Mouse (Mus musculus): Measurements from ENCODE around the gene Lrrc75a. TPM values are rescaled to one million over a fixed set of nuclear protein-coding genes. Genes with fewer than 3 reads are reported as not detected.
A peak's percentile ranks its signal among the peaks of the same experiment; 100 is the strongest.

Lrrc75a gene
- polyA plus RNA-seq, 1 experiment from 2014 or later, result 10.0 TPM

DNA sequence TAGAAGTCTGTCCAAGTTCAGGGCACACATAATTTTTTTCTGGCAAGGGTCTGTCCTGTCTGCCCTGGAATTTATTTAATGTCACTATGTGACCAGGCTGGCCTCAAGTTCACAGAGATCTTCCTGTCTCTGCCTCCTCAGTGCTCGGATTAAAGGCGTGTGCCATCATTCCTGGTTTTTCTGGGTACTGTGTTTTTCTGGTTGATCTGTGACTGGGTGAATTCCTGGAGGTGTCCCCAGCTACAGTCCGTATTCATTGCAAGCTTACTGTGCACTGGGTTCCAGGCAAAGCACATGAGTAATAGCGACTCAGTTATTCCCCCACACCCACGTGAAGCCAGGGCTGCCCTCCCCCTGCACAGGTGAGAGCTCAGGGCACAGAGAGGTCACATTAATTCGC lies 38.0 kb downstream of the Lrrc75a start:
- peaks cover 10% of the 10 kb centered on the region for H3K36me3 ChIP-seq

DNA sequence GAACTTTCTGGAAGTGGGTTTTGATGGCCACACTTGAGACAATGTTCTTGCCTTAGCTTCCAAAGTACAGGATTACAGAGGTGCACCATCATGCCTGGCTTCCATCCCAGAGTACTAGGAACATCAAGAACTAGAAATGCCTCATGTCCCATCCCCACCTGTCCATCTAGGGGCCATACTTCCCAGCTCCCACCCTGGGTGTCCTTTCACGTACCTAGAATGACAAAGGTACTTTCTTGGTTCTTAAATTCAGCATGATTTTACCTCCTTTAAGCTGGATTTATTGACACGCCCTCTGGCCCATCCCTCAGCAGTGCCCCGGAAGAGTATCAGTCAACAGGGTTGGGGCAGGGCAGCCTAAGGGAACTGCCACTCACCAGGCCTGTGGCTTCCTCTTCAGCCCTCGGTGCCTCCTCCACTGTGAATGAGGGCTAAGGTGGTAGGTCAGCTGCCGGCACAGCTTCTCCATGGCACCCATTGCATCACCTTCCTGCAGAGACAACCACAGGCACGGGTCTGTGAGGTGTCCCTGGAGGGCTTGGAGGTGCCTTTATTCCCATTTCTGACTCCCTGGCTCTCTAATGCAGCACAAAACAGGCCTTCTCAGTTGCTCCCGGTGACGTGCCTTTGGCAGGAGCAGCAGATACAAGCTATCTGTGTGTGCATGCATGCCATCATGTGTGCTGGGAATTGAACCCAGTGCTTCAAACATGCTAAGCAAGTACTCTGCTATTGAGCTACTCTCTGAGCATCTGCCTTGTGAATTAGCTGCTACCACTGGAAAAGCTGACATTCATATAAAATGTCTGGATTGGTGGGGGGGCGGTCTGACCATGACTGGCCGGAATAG lies 39.3 kb downstream of the Lrrc75a start:
- Histone ChIP-seq H3K4me1 (peaks cover 9% of the 10 kb centered on the region; the same call in 1 of the 2 replicates), H3K9me3 (no peaks in the 10 kb centered on the region), H3K27me3 (replicated peaks) (no peaks in the 10 kb centered on the region), H3K27ac (no peak overlapping the region), H3K4me2 (no peak overlapping the region), H3K4me3 (replicated peaks) (no peak overlapping the region), H3K36me3 (peaks cover 21% of the 10 kb centered on the region), H3K9ac (no peak overlapping the region)
- ATAC-seq (ENCODE audit: insufficient read depth, low FRiP score, low read depth), result no peak
- WGBS, result 69% methylated on average over 10 of the region's 10 CpGs

More for the DNA sequence above, 38.0 kb downstream of the Lrrc75a start:
- Histone ChIP-seq H3K27me3 (replicated peaks) (no peaks in the 10 kb centered on the region), H3K9me3 (no peaks in the 10 kb centered on the region), H3K27ac (no peak overlapping the region), H3K4me3 (replicated peaks) (no peak overlapping the region), H3K9ac (no peak overlapping the region), H3K4me2 (no peak overlapping the region), H3K4me1 (peaks cover 7% of the 10 kb centered on the region; the same call in 1 of the 2 replicates)
- 81% methylated on average over 6 of the region's 6 CpGs for WGBS
- ATAC-seq (ENCODE audit: insufficient read depth, low FRiP score, low read depth), result no peak

DNA sequence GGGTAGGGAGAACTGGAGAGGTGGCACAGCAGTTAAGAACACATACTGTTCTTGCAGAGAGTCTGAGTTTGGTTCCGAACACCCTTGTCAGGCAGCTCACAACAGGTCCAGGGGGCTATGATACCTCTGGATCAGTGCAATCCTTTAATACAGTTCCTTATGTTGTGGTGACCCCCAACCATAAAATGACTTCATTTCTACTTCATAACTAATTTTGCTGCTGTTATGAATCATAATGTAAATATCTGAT lies 40.4 kb downstream of the Lrrc75a start:
- Histone ChIP-seq H3K4me3 (replicated peaks) (no peak overlapping the region), H3K9me3 (no peaks in the 10 kb centered on the region), H3K36me3 (peaks cover 21% of the 10 kb centered on the region), H3K4me2 (no peak overlapping the region), H3K4me1 (peaks cover 8% of the 10 kb centered on the region; the same call in 1 of the 2 replicates), H3K27ac (no peak overlapping the region), H3K27me3 (replicated peaks) (no peaks in the 10 kb centered on the region), H3K9ac (no peak overlapping the region)
- ATAC-seq (ENCODE audit: insufficient read depth, low FRiP score, low read depth), result no peak
- 92% methylated on average over 1 of the region's 1 CpGs for WGBS

DNA sequence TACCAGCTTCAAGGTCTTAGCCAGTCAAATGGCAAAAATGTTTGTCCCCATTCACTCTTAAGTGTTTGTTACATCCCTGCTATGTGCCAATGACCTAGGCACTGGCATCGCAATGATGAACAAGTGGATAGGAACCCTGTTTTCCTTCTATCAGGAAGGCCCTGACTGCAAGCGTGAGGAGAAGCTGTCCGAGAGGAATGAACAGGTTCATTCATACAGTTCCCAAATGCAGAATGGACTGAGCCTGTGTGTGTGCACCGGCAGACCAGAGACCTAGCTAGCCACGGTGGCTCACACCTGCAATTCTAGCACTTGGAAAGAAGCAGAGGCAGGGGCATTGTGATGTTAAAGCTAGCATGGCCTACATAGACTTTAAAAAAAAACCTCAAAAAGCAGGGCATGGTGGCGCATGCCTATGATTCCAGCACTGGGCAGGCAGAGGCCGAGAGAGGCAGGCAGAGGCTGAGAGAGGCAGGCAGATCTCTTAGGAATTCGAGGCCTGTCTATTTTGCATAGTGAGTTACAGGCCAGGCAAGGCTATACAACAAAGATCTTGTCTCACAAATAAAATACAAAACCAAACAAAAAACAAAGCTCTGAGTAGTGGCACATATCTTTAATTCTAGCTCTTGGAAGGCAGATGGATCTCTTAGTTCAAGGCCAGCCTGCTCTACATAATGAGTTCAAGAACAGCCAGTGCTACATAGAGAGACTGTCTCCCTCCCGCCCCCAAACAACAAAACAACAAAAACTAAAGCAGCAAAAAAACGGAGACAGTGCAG lies 41.0 kb downstream of the Lrrc75a start:
- peaks cover 21% of the 10 kb centered on the region for H3K36me3 ChIP-seq
- H3K9ac ChIP-seq, result no peak overlapping the region
- no peaks in the 10 kb centered on the region for H3K27me3 ChIP-seq (replicated peaks)
- H3K4me3 ChIP-seq (replicated peaks), result no peak overlapping the region
- H3K4me2 ChIP-seq, result no peak overlapping the region
- H3K4me1 ChIP-seq, result peaks cover 8% of the 10 kb centered on the region; the same call in 1 of the 2 replicates
- 68% methylated on average over 10 of the region's 10 CpGs for WGBS
- H3K9me3 ChIP-seq, result no peaks in the 10 kb centered on the region
- H3K27ac ChIP-seq, result 0 out of 2 replicates have a peak overlapping the region, but pooled peaks have one; percentile 3
- ATAC-seq (ENCODE audit: insufficient read depth, low FRiP score, low read depth), result no peak

DNA sequence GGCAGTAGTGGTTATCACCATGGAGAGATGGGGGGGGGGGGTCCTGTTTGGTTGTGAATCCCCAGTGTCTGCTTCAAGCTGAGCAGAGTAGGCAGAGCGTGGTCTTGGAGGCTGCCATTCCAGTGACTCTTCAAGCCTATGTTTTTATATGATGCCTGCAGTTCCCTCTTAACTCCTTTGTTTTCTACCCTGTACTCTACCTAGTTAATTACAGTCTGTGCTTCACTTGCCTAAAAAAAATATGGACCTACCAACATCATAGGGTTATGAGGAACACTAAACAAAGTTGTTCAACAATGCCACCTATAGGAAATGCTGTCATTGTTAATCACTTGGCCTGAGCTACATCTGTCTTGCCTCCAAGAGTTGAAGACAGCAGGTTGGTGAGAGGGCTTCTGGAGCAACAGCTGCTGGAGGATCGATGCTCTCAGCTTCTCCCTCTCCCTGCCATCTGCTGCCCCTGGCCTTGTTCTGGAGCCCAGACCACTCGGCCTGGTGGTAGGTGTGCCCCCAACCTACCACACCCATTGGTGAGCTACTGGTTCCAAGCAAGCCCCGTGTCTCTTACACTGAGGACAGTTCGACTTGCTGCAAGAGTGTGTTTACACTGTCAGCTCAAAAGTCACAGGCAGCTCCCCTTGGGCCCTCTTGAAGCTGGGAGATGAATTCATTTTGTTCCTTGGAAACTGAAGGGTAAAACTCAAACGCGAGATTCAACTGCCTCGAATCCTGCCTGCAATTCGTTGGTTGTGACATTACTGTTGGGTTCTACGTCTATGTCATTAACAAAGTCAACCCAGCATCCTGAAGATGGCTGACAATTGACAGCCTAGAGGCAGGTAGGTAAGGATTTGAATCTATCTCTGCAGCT lies 41.8 kb downstream of the Lrrc75a start:
- no peaks in the 10 kb centered on the region for H3K27me3 ChIP-seq (replicated peaks)
- H3K4me2 ChIP-seq, result no peak overlapping the region
- no peak overlapping the region for H3K4me3 ChIP-seq (replicated peaks)
- peaks cover 21% of the 10 kb centered on the region for H3K36me3 ChIP-seq
- no peak for ATAC-seq (ENCODE audit: insufficient read depth, low FRiP score, low read depth)
- no peaks in the 10 kb centered on the region for H3K9me3 ChIP-seq
- 50% methylated on average over 10 of the region's 10 CpGs for WGBS
- peaks cover 14% of the 10 kb centered on the region; the same call in 1 of the 2 replicates for H3K4me1 ChIP-seq
- H3K27ac ChIP-seq, result peak overlapping the region; percentile 21; the same call in 1 of the 2 replicates
- H3K9ac ChIP-seq, result no peak overlapping the region

DNA sequence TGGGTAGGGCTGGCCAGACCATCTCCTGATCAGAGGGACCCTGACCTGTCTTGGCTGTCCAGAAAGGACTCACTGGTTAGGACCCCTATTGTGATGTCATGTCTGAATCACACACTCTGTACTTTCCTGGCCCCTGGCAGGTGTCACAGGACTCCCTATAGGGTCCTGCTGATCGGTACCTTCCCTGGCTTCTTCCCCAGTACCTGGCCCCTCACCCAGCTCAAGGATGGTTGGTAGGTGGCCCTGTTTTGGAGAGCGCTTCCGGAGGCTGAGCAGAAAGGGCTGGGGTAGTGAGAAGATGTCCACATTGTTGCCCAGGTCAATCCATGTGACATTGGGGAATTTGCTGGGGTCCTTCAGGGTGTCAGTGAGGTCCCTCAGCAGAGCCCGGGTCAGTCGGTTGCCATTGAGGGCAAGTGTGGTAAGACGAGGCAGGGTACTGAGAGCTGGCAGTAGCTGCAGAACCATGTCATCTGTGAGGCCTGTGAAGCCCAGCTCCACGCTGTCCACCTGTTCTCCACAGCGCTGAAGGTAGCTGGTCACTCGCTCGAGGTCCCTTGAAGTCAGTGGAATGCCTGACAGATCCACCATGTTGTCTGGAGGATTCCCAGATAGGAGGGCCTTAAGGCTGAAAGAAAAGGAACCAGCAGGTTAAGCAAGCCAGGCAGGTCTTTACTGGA lies 42.6 kb downstream of the Lrrc75a start:
- 0 out of 2 replicates have a peak overlapping the region, but pooled peaks have one; percentile 83 for H3K4me3 ChIP-seq (replicated peaks)
- ATAC-seq (ENCODE audit: insufficient read depth, low FRiP score, low read depth), result no peak

DNA sequence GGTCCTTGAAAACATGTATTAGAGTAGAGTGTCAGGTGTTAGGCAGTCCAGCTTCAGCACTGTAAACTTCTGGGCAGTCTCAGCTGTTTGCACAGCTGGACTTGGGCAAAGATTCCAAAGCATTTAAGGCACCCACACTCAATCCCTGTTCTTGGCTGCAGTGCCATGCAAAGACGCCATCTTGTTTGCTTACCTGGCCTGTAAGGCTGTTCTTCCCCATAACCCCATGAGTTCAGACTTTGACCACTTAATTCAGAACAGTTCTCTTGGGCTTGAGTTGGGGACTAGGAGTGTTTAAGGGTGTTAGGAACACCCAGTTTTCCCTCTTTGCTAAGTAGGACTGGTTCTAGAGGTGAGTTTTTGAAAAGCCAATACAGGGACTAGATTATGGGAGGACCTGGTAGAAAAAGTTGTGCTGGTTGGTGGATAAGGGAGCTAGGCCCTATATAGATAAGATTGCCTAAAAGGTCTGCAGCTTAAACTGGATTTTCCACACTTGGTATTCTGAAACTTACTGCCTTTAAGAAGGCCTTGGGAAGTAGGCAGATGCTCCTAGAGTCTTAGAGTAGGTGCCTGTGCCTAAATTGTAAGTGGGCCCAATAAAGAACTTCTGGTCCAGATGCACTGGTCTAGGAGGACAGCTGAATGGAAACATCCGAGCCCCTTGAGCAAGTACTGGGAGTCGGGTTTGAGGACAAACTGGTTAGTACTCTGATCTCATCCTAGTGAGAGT lies 43.3 kb downstream of the Lrrc75a start:
- WGBS, result 22% methylated on average over 3 of the region's 3 CpGs
- peaks cover 14% of the 10 kb centered on the region; the same call in 1 of the 2 replicates for H3K4me1 ChIP-seq
- H3K27me3 ChIP-seq (replicated peaks), result no peaks in the 10 kb centered on the region
- no peak for ATAC-seq (ENCODE audit: insufficient read depth, low FRiP score, low read depth)
- H3K4me3 ChIP-seq (replicated peaks), result peak overlapping the region; percentile 83; the same call in 1 of the 2 replicates
- no peak overlapping the region for H3K9ac ChIP-seq
- H3K36me3 ChIP-seq, result peaks cover 21% of the 10 kb centered on the region
- peak overlapping the region; percentile 55 for H3K4me2 ChIP-seq
- H3K9me3 ChIP-seq, result no peaks in the 10 kb centered on the region
- H3K27ac ChIP-seq, result peak overlapping the region; percentile 21; the same call in 1 of the 2 replicates

More for the DNA sequence above, 42.6 kb downstream of the Lrrc75a start:
- peak overlapping the region; percentile 55 for H3K4me2 ChIP-seq
- peaks cover 21% of the 10 kb centered on the region for H3K36me3 ChIP-seq
- 48% methylated on average over 10 of the region's 10 CpGs for WGBS
- no peak overlapping the region for H3K9ac ChIP-seq
- no peaks in the 10 kb centered on the region for H3K27me3 ChIP-seq (replicated peaks)
- peaks cover 14% of the 10 kb centered on the region; the same call in 1 of the 2 replicates for H3K4me1 ChIP-seq
- no peaks in the 10 kb centered on the region for H3K9me3 ChIP-seq
- peak overlapping the region; percentile 21 for H3K27ac ChIP-seq

DNA sequence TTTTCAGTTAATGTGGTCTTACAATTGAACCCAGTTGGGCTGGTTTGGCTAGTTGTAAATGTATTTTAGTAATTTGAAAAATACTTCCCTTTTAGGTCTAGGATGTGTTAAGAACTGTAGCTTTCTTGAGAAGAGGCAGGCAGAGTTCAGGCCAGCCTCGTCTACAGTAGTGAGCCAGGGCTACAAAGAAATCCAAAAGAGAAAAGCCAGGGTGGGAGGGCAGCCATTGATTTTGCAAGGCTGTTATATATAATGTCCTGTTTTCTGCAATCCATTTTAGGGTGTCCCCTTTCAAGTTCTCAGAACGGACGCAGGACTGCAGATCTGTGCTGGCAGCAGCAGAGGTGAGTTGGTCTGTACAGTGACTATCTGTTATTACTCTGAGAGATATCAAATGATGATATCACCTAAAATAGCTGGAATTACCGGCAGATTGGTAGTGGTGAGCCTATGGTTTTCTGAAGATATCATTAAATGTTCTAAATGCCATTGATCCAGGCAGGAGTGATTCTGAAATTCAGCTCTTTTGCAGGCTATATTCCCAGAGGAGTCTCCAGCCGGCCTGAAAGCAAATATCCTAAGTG lies 44.1 kb downstream of the Lrrc75a start:
- Histone ChIP-seq H3K4me3 (replicated peaks) (peak overlapping the region; percentile 83), H3K27me3 (replicated peaks) (no peaks in the 10 kb centered on the region), H3K4me2 (peak overlapping the region; percentile 55), H3K27ac (peak overlapping the region; percentile 94; the same call in 1 of the 2 replicates), H3K9me3 (no peaks in the 10 kb centered on the region), H3K4me1 (peaks cover 14% of the 10 kb centered on the region; the same call in 1 of the 2 replicates), H3K36me3 (peaks cover 21% of the 10 kb centered on the region), H3K9ac (peak overlapping the region; percentile 97; the same call in 1 of the 2 replicates)
- 8% methylated on average over 5 of the region's 5 CpGs for WGBS
- no peak for ATAC-seq (ENCODE audit: insufficient read depth, low FRiP score, low read depth)

DNA sequence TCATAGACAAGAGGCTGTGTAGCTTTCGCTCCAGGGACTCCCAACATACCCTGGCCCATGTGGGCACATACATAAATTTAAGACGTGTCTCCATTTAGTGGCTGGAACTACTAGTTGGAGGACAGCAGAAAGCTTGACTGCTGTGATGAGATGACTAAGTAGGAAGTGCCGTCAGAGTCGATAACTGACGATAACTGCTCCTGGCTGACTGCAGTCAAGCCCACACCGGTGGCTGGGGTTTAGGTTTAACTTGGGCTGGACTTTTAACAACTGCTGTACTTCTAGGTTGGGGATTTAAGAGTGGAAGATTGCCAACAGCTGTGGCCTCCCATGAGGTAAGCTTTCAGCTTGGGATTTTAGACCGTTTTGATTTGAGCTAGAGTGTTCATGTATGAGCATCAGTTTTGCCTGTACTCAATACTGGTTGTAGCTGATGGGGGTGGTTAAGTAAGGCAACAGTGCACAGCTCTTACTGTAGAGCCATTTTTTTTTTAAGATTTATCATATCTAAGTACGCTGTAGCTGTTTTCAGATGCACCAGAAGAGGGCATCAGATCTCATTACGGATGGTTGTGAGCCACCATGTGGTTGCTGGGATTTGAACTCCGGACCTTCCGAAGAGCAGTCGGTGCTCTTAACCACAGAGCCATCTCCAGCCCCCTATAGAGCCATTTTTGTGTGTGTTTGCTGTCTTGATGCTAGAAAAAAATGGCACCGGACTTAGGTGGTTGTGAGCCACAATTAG lies 44.8 kb downstream of the Lrrc75a start:
- 1% methylated on average over 13 of the region's 13 CpGs for WGBS
- peak overlapping the region; percentile 97 for H3K9ac ChIP-seq
- peak overlapping the region; percentile 83 for H3K4me3 ChIP-seq (replicated peaks)
- no peaks in the 10 kb centered on the region for H3K9me3 ChIP-seq
- H3K4me1 ChIP-seq, result peaks cover 14% of the 10 kb centered on the region; the same call in 1 of the 2 replicates
- peaks cover 21% of the 10 kb centered on the region for H3K36me3 ChIP-seq
- ATAC-seq (ENCODE audit: insufficient read depth, low FRiP score, low read depth), result no peak
- H3K27me3 ChIP-seq (replicated peaks), result no peaks in the 10 kb centered on the region
- H3K27ac ChIP-seq, result peak overlapping the region; percentile 94
- peak overlapping the region; percentile 55 for H3K4me2 ChIP-seq
